Mouse (Mus musculus): Measurements from ENCODE around the gene Sptb.

GRCm38 (mm10) chr12:76576061-76576460 lies 134.3 kb downstream of the Sptb start:
- no peak for TF ChIP-seq CTCF (IDR thresholded peaks at IDR 0.05; ENCODE audit: insufficient read depth, low read depth, low read length)
- no peak for TF ChIP-seq POLR2A (IDR thresholded peaks at IDR 0.05; ENCODE audit: insufficient read depth, low read depth, low read length)

Data from olfactory bulb, adult 2 months (tissue).